Mouse (Mus musculus): ENCODE measurements at regions not wholly inside any gene's neighbourhood (a gene's known extent, or its start where the extent isn't known, plus 50 kb on each side); places are given as distances from the start of the nearest gene placed in this dataset.
"Not testable (repeated sequence)": the region's sequence is repeated elsewhere in the genome, so short reads cannot be mapped to it uniquely, and the experiment has no call there.

DNA sequence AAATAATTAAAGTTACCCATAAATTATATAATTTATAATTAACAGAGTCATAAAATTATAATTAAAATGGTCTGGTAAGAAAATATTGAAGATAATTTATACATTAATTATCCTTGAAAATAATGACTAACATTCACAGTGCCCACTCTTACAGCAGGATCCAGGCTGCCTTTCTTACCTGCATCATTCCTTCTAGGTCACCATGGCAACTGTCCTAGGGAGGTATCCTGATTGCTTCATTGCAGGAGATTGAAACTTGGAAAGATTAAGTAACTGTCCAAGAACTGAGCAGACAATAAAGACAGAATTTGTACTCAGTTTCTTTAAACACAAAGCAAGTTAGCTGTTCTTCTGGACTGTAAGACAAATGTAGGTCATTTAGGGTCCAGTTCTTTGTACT is 416.7 kb upstream of the Id2 start:
- no peaks in the 10 kb centered on the region for H3K4me1 ChIP-seq (ENCODE audit: control insufficient read depth, insufficient read depth, low read length)
- no peak overlapping the region for H3K9ac ChIP-seq (ENCODE audit: low read length)
- H3K27ac ChIP-seq (replicated peaks; ENCODE audit: low read depth, low read length) = no peak overlapping the region
- H3K4me2 ChIP-seq (ENCODE audit: low read depth, severe bottlenecking) = no peak overlapping the region
- no peaks in the 10 kb centered on the region for H3K27me3 ChIP-seq (ENCODE audit: control insufficient read depth, insufficient read depth, low read length)
- no peaks in the 10 kb centered on the region for H3K9me3 ChIP-seq (ENCODE audit: control insufficient read depth, low read length)
- no peak for DNase-seq (ENCODE audit: low spot score)
- H3K36me3 ChIP-seq (ENCODE audit: control insufficient read depth, insufficient read depth, low read length) = no peaks in the 10 kb centered on the region
- ATAC-seq (ENCODE audit: insufficient number of reproducible peaks, low FRiP score, low TSS enrichment, low read depth) = no peak
- no peak overlapping the region for H3K4me3 ChIP-seq (ENCODE audit: low read depth, low read length)

DNA sequence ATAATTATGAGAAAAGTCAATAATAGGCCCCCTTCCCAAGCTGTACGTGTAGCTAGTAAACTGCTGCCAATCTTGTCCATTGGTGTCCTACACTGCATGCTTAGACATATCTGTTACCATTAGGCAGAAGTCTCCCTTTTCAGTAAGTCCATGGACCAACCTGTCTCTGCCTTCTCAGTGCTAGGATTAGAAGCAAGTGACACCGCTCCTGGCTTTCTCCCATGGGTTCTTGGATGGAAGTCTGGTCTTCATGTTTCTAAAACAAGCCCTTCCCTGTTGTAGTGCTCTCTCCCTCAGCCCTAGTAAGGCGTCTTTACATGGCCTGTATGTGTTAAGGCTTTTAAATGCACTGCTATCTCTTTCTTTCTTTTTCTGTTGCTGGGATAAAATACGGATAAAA is 412.7 kb upstream of the Id2 start:
- Histone ChIP-seq H3K27ac (replicated peaks; ENCODE audit: low read depth, low read length) (no peak overlapping the region), H3K9me3 (ENCODE audit: control insufficient read depth, low read length) (no peaks in the 10 kb centered on the region), H3K4me3 (ENCODE audit: low read depth, low read length) (no peak overlapping the region), H3K9ac (ENCODE audit: low read length) (no peak overlapping the region), H3K4me1 (ENCODE audit: control insufficient read depth, insufficient read depth, low read length) (no peaks in the 10 kb centered on the region), H3K4me2 (ENCODE audit: low read depth, severe bottlenecking) (no peak overlapping the region), H3K36me3 (ENCODE audit: control insufficient read depth, insufficient read depth, low read length) (no peaks in the 10 kb centered on the region), H3K27me3 (ENCODE audit: control insufficient read depth, insufficient read depth, low read length) (no peaks in the 10 kb centered on the region)
- ATAC-seq (ENCODE audit: insufficient number of reproducible peaks, low FRiP score, low TSS enrichment, low read depth) = no peak
- no peak for DNase-seq (ENCODE audit: low spot score)
- 92% methylated on average over 4 of the region's 4 CpGs for WGBS

DNA sequence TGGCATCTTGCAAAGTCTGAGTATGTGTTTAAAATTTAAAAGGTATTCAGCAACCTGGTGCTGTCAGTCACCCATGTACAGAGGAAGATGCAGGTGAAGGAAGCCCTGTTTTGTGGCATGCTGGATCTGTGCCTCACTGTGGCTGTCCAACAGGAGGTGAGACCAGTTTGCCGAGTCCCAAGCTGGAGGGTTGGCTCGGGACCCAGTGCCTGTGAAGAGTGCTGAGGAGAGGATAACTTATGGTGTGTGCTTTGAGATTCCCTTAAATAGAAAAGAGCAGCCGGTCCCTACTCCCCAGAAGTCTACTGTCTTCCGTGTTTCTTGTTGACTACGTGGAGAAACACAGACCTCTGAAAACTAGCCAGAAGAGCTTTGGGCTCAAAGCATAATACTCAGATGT is 396.3 kb upstream of the Id2 start:
- no peaks in the 10 kb centered on the region for H3K4me1 ChIP-seq (ENCODE audit: control insufficient read depth, insufficient read depth, low read length)
- H3K9ac ChIP-seq (ENCODE audit: low read length) = no peak overlapping the region
- H3K27me3 ChIP-seq (ENCODE audit: control insufficient read depth, insufficient read depth, low read length) = no peaks in the 10 kb centered on the region
- no peaks in the 10 kb centered on the region for H3K36me3 ChIP-seq (ENCODE audit: control insufficient read depth, insufficient read depth, low read length)
- no peak overlapping the region for H3K27ac ChIP-seq (replicated peaks; ENCODE audit: low read depth, low read length)
- no peak overlapping the region for H3K4me2 ChIP-seq (ENCODE audit: low read depth, severe bottlenecking)
- H3K9me3 ChIP-seq (ENCODE audit: control insufficient read depth, low read length) = no peaks in the 10 kb centered on the region
- WGBS = 84% methylated on average over 5 of the region's 5 CpGs
- ATAC-seq (ENCODE audit: insufficient number of reproducible peaks, low FRiP score, low TSS enrichment, low read depth) (no peak), DNase-seq (ENCODE audit: low spot score) (no peak)
- H3K4me3 ChIP-seq (ENCODE audit: low read depth, low read length) = no peak overlapping the region

DNA sequence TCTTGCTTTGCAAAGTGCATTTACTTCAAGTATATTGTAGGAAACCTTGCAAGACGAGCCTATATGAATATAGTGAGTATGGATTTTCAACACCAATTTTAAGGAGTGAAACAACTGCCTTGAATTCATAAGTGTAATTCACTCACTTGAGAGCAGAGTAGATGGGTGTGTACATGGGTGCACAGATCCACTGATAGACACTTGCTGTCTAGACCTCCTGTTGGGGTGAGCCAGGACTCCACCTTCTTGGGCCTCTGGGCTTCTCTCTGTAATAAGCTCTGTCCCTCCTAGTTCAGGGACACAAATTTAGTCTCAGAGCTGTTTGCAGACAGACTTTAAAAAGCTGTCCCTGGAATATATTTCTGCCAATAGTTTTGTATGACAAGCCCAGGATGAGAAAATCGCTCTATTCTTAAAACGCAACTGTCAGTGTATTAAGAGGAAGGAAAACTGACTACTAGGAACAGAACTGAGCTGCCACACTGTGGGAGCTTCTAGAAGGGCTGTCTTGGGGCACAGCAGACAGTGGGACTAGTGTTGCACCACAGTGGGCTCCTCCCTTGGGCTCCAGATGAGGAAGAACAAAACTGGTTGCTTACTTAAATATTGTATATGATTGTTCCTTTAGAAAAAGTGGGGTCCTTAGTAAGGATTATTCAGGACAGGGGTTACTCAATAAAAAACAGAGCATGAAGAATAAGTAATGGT is 395.7 kb upstream of the Id2 start:
- DNase-seq (ENCODE audit: low spot score) = no peak
- Histone ChIP-seq H3K9ac (ENCODE audit: low read length) (no peak overlapping the region), H3K4me3 (ENCODE audit: low read depth, low read length) (no peak overlapping the region), H3K4me2 (ENCODE audit: low read depth, severe bottlenecking) (no peak overlapping the region), H3K36me3 (ENCODE audit: control insufficient read depth, insufficient read depth, low read length) (no peaks in the 10 kb centered on the region), H3K4me1 (ENCODE audit: control insufficient read depth, insufficient read depth, low read length) (no peaks in the 10 kb centered on the region), H3K27ac (replicated peaks; ENCODE audit: low read depth, low read length) (no peak overlapping the region), H3K9me3 (ENCODE audit: control insufficient read depth, low read length) (no peaks in the 10 kb centered on the region), H3K27me3 (ENCODE audit: control insufficient read depth, insufficient read depth, low read length) (no peaks in the 10 kb centered on the region)
- ATAC-seq (ENCODE audit: insufficient number of reproducible peaks, low FRiP score, low TSS enrichment, low read depth) = no peak
- WGBS = 90% methylated on average over 3 of the region's 3 CpGs

DNA sequence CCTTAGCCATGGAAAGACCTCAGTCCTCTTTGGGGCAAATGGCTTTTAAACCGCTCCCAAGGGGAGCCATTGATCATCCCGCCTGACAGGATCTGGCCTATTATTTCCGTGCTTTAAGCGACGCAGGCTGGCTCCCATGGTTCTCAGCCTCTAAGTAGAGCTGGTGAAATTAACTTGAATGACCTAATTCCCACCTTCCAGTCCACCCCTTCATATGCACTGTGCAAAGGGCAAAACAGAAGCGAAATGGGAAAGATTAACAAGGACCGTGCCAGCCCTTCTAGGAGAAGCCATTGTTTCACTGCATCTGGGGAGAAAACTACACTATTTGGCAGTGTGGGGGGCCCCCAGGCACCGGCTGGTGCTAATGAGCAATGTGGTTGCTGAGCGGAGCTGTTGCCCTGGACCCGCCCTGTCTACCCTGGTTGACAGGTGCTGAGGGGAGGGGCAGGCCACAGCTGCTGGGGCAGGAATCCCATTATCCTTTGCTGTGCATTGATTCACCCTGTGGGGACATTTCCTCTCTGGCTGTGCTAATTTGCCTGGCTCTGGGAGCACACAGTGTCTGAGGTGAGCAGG is 378.3 kb upstream of the Id2 start:
- Histone ChIP-seq H3K9me3 (ENCODE audit: control insufficient read depth, low read length) (no peaks in the 10 kb centered on the region), H3K27ac (replicated peaks; ENCODE audit: low read depth, low read length) (no peak overlapping the region), H3K36me3 (ENCODE audit: control insufficient read depth, insufficient read depth, low read length) (no peaks in the 10 kb centered on the region), H3K27me3 (ENCODE audit: control insufficient read depth, insufficient read depth, low read length) (no peaks in the 10 kb centered on the region), H3K9ac (ENCODE audit: low read length) (no peak overlapping the region), H3K4me1 (ENCODE audit: control insufficient read depth, insufficient read depth, low read length) (0 out of 2 replicates have a peak, but pooled peaks cover 10% of the 10 kb centered on the region), H3K4me3 (ENCODE audit: low read depth, low read length) (no peak overlapping the region), H3K4me2 (ENCODE audit: low read depth, severe bottlenecking) (peak overlapping the region; percentile 22; the same call in 1 of the 2 replicates)
- DNase-seq (ENCODE audit: low spot score) (peak; percentile 71), ATAC-seq (ENCODE audit: insufficient number of reproducible peaks, low FRiP score, low TSS enrichment, low read depth) (0 out of 2 replicates have a peak, but pooled peaks have one; percentile 62)
- WGBS = 5% methylated on average over 10 of the region's 10 CpGs

DNA sequence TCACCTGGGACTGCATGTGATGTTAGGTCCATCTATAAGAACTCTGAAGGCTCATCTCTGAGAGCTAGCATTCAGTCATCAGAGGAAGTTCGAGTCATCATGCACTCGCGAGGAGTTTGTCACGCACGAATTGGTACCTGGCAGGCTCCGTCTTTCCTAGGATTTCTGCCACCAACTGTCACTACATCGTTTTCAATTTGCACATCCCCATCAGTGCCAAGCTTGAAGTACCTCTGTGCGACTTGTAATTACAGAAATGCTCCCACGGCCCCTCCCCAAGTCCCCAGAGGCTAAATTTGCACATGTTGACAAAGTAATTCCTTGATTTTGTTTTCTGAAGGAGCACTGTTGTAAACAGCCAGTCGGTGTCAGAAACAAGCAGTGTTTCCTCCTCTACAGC is 372.2 kb upstream of the Id2 start:
- Histone ChIP-seq H3K27me3 (ENCODE audit: control insufficient read depth, insufficient read depth, low read length) (no peaks in the 10 kb centered on the region), H3K9ac (ENCODE audit: low read length) (no peak overlapping the region), H3K4me1 (ENCODE audit: control insufficient read depth, insufficient read depth, low read length) (no peaks in the 10 kb centered on the region), H3K27ac (replicated peaks; ENCODE audit: low read depth, low read length) (no peak overlapping the region), H3K9me3 (ENCODE audit: control insufficient read depth, low read length) (no peaks in the 10 kb centered on the region), H3K36me3 (ENCODE audit: control insufficient read depth, insufficient read depth, low read length) (no peaks in the 10 kb centered on the region), H3K4me3 (ENCODE audit: low read depth, low read length) (no peak overlapping the region), H3K4me2 (ENCODE audit: low read depth, severe bottlenecking) (no peak overlapping the region)
- 87% methylated on average over 10 of the region's 10 CpGs for WGBS
- DNase-seq (ENCODE audit: low spot score) (no peak), ATAC-seq (ENCODE audit: insufficient number of reproducible peaks, low FRiP score, low TSS enrichment, low read depth) (no peak)

DNA sequence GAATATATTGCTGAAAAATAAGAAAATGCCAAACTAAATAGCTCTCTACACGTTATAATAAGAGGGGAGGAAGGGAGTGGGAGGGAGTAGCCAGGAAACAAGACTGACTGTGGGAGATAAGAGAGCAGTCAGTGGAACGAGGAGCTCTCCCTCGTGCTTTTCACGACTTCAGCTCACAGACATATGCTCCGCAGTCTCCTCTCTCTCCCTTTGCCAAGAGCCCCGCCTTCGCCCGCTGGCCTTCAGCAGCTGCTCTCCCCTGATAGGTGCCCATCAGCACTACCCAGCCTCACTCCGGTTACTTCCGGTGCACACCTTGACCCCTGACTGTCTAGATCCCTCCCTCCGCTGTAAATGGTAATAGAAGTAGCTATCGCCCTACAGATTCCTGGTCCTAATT is 370.8 kb upstream of the Id2 start:
- Histone ChIP-seq H3K9ac (ENCODE audit: low read length) (no peak overlapping the region), H3K9me3 (ENCODE audit: control insufficient read depth, low read length) (no peaks in the 10 kb centered on the region), H3K4me1 (ENCODE audit: control insufficient read depth, insufficient read depth, low read length) (no peaks in the 10 kb centered on the region), H3K36me3 (ENCODE audit: control insufficient read depth, insufficient read depth, low read length) (no peaks in the 10 kb centered on the region), H3K27ac (replicated peaks; ENCODE audit: low read depth, low read length) (no peak overlapping the region), H3K27me3 (ENCODE audit: control insufficient read depth, insufficient read depth, low read length) (no peaks in the 10 kb centered on the region), H3K4me2 (ENCODE audit: low read depth, severe bottlenecking) (no peak overlapping the region), H3K4me3 (ENCODE audit: low read depth, low read length) (no peak overlapping the region)
- ATAC-seq (ENCODE audit: insufficient number of reproducible peaks, low FRiP score, low TSS enrichment, low read depth) = no peak
- 50% methylated on average over 12 of the region's 12 CpGs for WGBS
- DNase-seq (ENCODE audit: low spot score) = no peak

DNA sequence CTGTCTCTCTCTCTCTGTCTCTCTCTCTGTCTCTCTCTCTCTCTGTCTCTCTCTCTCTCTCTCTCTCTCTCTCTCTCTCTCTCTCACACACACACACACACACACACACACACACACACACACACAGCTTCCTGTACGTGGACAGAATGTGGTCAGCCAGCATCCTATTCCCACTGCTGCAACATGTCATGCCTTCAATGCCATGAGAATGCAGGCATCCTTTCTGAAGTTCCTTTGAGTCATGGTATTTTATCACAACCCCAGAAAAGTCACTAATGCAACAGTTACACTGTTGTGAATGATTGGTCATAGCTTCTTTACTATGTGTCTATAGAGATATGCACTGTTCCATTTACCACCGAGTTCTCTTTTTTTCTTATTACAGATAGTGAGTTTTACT is 365.8 kb upstream of the Id2 start:
- not testable (repeated sequence) for H3K4me1 ChIP-seq (ENCODE audit: control insufficient read depth, insufficient read depth, low read length); H3K27ac ChIP-seq (replicated peaks; ENCODE audit: low read depth, low read length); H3K9me3 ChIP-seq (ENCODE audit: control insufficient read depth, low read length); H3K4me3 ChIP-seq (ENCODE audit: low read depth, low read length); DNase-seq (ENCODE audit: low spot score); H3K27me3 ChIP-seq (ENCODE audit: control insufficient read depth, insufficient read depth, low read length); H3K4me2 ChIP-seq (ENCODE audit: low read depth, severe bottlenecking); ATAC-seq (ENCODE audit: insufficient number of reproducible peaks, low FRiP score, low TSS enrichment, low read depth); H3K36me3 ChIP-seq (ENCODE audit: control insufficient read depth, insufficient read depth, low read length); H3K9ac ChIP-seq (ENCODE audit: low read length)
- 87% methylated on average over 2 of the region's 2 CpGs for WGBS

All from limb, embryonic 11.5 days (tissue).